Mouse (Mus musculus) spleen, adult 10 weeks (tissue): ENCODE results near the gene Bscl2. TPM values are rescaled to one million over a fixed set of nuclear protein-coding genes. Genes with fewer than 3 reads are reported as not detected.

ENCODE experiments used
- polyA plus RNA-seq: library from polyadenylated mRNA; stranded (reverse); fragments of 350-450 nt; fragmentation: Illumina TruSeq; extraction: RNeasy Lipid Tissue Mini Kit (QIAGEN cat#74804); gene quantifications from one replicate; pipeline ENCODE4 v1.2.3, GENCODE M21; 2015; ENCODE audit warnings: low replicate concordance; ENCODE audit not compliant: insufficient read depth

Bscl2 gene
- polyA plus RNA-seq, 1 experiment from 2014 or later: 33.6 TPM

Other genes with a start within 250 kb of the Bscl2 start
- gene Slc22a8, start 246.2 kb upstream of the Bscl2 start, polyA plus RNA-seq: not detected
- gene Slc22a6, start 219.4 kb upstream of the Bscl2 start, polyA plus RNA-seq: not detected
- not detected for gene Chrm1, start 173.7 kb upstream of the Bscl2 start, polyA plus RNA-seq
- 149 TPM for gene Slc3a2, start 114.1 kb upstream of the Bscl2 start, polyA plus RNA-seq
- gene Wdr74, start 101.6 kb upstream of the Bscl2 start, polyA plus RNA-seq: 70.3 TPM
- not detected for gene 1700092M07Rik, start 96.7 kb upstream of the Bscl2 start, polyA plus RNA-seq
- 145 TPM for gene Stx5a, start 96.1 kb upstream of the Bscl2 start, polyA plus RNA-seq
- gene Nxf1, start 80.4 kb upstream of the Bscl2 start, polyA plus RNA-seq: 395 TPM
- 36.9 TPM for gene Tmem223, start 66.5 kb upstream of the Bscl2 start, polyA plus RNA-seq
- gene Tmem179b, start 63.0 kb upstream of the Bscl2 start, polyA plus RNA-seq: 89.0 TPM
- 4.8 TPM for gene Taf6l, start 51.0 kb upstream of the Bscl2 start, polyA plus RNA-seq
- gene Polr2g, start 38.9 kb upstream of the Bscl2 start, polyA plus RNA-seq: 131 TPM
- gene Zbtb3, start 34.9 kb upstream of the Bscl2 start, polyA plus RNA-seq: 3.1 TPM
- gene Ttc9c, start 18.1 kb upstream of the Bscl2 start, polyA plus RNA-seq: 67.2 TPM
- 172 TPM for gene Hnrnpul2, start 17.5 kb upstream of the Bscl2 start, polyA plus RNA-seq
- not detected for gene AC129217.1, start 7.7 kb upstream of the Bscl2 start, polyA plus RNA-seq
- 0.14 TPM for gene Gng3, start 1.7 kb downstream of the Bscl2 start, polyA plus RNA-seq
- gene Lrrn4cl, start 13.3 kb downstream of the Bscl2 start, polyA plus RNA-seq: 0.33 TPM
- 103 TPM for gene Ubxn1, start 34.0 kb downstream of the Bscl2 start, polyA plus RNA-seq
- 14.9 TPM for gene Uqcc3, start 43.5 kb downstream of the Bscl2 start, polyA plus RNA-seq
- 85.8 TPM for gene Lbhd1, start 46.3 kb downstream of the Bscl2 start, polyA plus RNA-seq
- not detected for gene Gm49403, start 46.5 kb downstream of the Bscl2 start, polyA plus RNA-seq
- gene 1810009A15Rik, start 51.4 kb downstream of the Bscl2 start, polyA plus RNA-seq: 31.6 TPM
- gene Gm49416, start 51.5 kb downstream of the Bscl2 start, polyA plus RNA-seq: not detected
- gene Ints5, start 55.5 kb downstream of the Bscl2 start, polyA plus RNA-seq: 8.5 TPM
- 156 TPM for gene Ganab, start 60.6 kb downstream of the Bscl2 start, polyA plus RNA-seq
- gene B3gat3, start 82.9 kb downstream of the Bscl2 start, polyA plus RNA-seq: 44.8 TPM
- 3.7 TPM for gene Rom1, start 91.9 kb downstream of the Bscl2 start, polyA plus RNA-seq
- 68.8 TPM for gene Eml3, start 92.1 kb downstream of the Bscl2 start, polyA plus RNA-seq
- gene Mta2, start 104.4 kb downstream of the Bscl2 start, polyA plus RNA-seq: 192 TPM
- 24.7 TPM for gene Tut1, start 116.4 kb downstream of the Bscl2 start, polyA plus RNA-seq
- gene Eef1g, start 129.6 kb downstream of the Bscl2 start, polyA plus RNA-seq: 623 TPM
- 88.3 TPM for gene Ahnak, start 151.8 kb downstream of the Bscl2 start, polyA plus RNA-seq